Mouse (Mus musculus): ENCODE data around the gene Pecr.
"Not testable (repeated sequence)": the region's sequence is repeated elsewhere in the genome, so short reads cannot be mapped to it uniquely, and the experiment has no call there.

The Pecr gene

GRCm38 (mm10) chr1:72242581-72243143 is 41.5 kb downstream of the Pecr start:
- in situ Hi-C loops (cut with MboI; ENCODE audit: low pct_unique_long_range_greater_than_20kb in 1 of 2, low sequenced_read_pairs in 2 of 2, unreplicated experiment in 1 of 2): no loop called here

DNA sequence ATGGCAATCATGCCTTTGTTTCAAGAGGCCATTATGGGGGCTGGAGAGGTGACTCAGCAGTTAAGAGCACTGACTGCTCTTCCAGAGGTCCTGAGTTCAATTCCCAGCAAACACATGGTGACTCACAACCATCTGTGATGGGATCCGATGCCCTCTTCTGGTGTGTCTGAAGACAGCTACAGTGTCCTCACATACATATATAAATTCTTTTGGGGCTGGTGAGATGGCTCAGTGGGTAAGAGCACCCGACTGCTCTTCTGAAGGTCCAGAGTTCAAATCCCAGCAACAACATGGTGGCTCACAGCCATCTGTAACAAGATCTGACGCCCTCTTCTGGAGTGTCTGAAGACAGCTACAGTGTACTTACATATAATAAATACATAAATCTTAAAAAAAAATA is 45.0 kb downstream of the Pecr start:
- in situ Hi-C loops (cut with MboI; ENCODE audit: low pct_unique_long_range_greater_than_20kb in 1 of 2, low sequenced_read_pairs in 2 of 2, unreplicated experiment in 1 of 2): not testable (repeated sequence)

DNA sequence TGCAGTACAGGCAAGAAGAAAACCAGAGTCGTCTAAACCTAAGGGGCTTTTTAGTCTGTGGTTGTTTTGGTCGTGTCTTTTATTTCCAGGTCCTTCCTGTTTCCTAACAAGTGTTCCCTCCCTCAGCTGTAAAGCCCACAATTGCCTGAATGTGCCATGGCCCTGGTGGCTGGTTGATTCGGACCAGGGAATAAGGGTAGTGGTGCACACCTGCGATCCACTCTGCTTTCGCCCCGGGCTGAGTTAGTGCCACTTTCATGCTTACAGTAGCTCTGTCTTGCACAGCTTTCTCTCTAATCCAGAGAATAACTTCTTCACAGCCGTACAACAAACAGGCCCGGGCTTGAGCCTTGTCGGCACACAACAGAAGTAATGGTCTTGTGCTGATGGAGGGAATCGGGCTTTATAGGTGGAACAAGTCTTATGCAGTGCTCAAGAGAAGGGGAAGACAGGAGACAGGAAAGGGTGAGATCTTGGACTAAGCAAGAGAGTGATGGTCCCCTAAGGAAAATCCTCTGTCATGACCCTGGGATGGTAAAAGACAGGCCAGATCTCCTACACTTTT is 46.0 kb downstream of the Pecr start:
- in situ Hi-C loops (cut with MboI; ENCODE audit: low pct_unique_long_range_greater_than_20kb in 1 of 2, low sequenced_read_pairs in 2 of 2, unreplicated experiment in 1 of 2): no loop called here

DNA sequence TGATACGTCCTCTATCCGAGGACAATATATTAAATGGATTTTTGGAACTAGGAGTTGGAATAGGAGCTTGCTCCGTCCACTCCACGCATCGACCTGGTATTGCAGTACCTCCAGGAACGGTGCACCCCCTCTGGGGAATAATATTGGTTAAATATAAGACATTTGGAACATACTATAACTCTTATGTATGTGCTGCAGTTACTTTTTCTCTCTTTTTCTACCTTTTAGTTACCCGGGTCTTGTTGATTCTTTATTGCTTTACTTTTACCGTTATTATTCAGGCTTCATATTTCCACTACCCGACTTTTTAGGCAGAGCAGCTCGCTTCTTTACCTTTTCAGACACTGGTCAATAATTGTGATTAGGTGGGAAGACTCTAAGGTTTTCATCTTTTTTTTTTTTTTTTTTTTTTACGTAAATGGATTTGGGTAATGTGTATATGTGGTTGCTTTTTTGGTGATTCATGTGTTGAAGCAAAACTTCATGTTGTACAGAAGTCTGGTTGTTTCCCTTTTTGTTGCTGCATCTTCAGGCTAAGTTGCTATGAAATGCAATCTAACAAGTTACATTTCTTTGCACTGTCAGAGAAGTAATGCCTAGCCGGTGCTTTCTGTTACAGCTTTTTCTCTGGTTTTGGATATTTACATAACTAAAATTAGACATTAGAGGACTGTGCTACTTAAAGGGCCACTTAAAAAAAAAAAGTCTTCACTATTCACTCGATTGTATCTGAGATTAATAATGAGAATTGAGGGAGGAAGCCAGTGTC is 46.9 kb downstream of the Pecr start:
- in situ Hi-C loops (cut with MboI; ENCODE audit: low pct_unique_long_range_greater_than_20kb in 1 of 2, low sequenced_read_pairs in 2 of 2, unreplicated experiment in 1 of 2): no loop called here

- in situ Hi-C loops (cut with MboI; ENCODE audit: low pct_unique_long_range_greater_than_20kb in 1 of 2, low sequenced_read_pairs in 2 of 2, unreplicated experiment in 1 of 2): not testable (repeated sequence)
Observed at GRCm38 (mm10) chr1:72236363-72237006, 47.6 kb downstream of the Pecr start.

DNA sequence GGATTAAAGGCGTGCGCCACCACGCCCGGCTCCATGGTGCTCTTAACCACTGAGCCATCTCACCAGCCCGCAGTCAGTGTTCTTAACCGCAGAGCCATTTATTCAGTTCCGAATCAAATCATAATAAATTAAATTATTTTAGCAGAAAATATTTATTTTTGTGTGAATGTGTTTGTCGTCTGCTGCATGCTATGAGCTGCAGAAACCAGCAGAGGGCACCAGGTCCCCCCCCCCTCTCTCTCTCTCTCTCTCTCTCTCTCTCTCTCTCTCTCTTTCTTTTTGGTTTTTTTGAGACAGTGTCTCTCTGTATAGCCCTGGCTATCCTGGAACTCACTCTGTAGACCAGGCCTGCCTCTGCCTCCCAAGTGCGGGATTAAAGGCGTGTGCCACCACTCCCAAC is 51.5 kb downstream of the Pecr start:
- in situ Hi-C loops (cut with MboI; ENCODE audit: low pct_unique_long_range_greater_than_20kb in 1 of 2, low sequenced_read_pairs in 2 of 2, unreplicated experiment in 1 of 2): not testable (repeated sequence)

DNA sequence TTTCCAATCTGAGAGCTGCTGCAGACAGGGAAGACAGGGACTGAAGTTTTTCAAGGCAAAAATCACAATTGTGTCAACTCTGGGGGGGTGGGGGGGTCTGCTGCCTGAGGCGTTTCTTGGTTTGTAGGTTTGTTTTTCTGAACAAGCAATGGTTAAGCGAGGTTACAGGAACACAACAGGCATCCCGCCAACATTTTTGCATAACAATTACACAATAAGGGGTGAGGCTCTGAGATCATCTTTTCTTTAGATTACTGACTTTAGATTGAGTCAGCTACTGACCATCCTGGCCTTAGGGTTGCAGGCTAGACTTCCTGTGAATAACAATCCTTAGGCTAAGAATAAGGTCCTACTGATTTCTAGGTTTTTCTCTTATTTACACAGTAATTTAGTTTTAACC is 55.1 kb downstream of the Pecr start:
- in situ Hi-C loops (cut with MboI; ENCODE audit: low pct_unique_long_range_greater_than_20kb in 1 of 2, low sequenced_read_pairs in 2 of 2, unreplicated experiment in 1 of 2): no loop called here

- in situ Hi-C loops (cut with MboI; ENCODE audit: low pct_unique_long_range_greater_than_20kb in 1 of 2, low sequenced_read_pairs in 2 of 2, unreplicated experiment in 1 of 2): no loop called here
Observed at GRCm38 (mm10) chr1:72227546-72227945, 56.6 kb downstream of the Pecr start.

GRCm38 (mm10) chr1:72226887-72227481 is 57.1 kb downstream of the Pecr start:
- in situ Hi-C loops (cut with MboI; ENCODE audit: low pct_unique_long_range_greater_than_20kb in 1 of 2, low sequenced_read_pairs in 2 of 2, unreplicated experiment in 1 of 2): no loop called here

DNA sequence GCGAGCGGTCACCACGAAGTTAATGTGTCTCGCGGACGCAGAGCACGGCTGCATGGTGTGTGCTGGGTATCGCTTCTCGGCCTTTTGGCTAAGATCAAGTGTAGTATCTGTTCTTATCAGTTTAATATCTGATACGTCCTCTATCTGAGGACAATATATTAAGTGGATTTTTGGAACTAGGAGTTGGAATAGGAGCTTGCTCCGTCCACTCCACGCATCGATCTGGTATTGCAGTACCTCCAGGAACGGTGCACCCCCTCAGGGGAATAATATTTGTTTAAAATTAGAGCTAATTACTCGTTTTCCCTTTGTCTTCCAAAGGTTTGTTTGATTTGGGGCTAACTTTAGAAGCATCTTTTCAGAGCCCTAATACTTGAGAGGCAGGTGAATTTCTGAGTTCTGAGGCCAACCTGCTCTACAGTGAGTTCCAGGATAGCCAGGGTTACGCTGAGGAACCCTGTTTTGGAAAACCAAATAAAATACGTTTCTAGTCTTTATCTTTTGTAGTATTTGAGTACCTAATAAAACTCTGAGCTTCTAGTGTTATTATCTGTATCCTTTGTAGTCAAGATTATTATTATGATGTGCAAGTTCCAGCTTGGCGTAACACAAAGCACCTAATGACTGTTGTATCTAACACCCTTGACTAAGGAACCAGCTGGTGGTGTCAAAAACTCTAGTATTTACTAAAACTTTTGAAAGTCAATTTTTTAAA is 57.8 kb downstream of the Pecr start:
- in situ Hi-C loops (cut with MboI; ENCODE audit: low pct_unique_long_range_greater_than_20kb in 1 of 2, low sequenced_read_pairs in 2 of 2, unreplicated experiment in 1 of 2): no loop called here

DNA sequence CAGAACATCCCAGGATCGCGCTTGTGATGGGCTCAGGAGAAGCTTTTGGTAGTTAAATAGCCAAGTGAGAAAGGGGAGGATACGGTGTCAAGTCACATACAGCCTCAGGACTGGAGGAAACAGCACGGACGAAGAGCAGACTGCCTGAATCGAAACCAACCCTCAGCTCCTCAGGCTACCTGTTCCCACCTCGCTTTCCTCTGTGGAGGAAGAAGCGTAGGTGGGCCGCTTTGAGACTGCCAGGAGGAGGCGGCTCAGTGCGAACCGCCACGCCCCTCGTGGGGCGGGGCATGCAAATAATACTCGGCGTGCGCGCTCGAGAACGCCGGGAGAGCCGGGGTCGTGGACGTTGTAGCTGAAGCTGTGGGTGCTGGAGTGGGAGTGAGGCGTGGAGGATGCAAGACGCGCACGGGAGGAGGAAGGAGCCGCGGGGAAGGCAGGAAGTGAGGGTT is 58.4 kb downstream of the Pecr start:
- in situ Hi-C loops (cut with MboI; ENCODE audit: low pct_unique_long_range_greater_than_20kb in 1 of 2, low sequenced_read_pairs in 2 of 2, unreplicated experiment in 1 of 2): not testable (repeated sequence)

DNA sequence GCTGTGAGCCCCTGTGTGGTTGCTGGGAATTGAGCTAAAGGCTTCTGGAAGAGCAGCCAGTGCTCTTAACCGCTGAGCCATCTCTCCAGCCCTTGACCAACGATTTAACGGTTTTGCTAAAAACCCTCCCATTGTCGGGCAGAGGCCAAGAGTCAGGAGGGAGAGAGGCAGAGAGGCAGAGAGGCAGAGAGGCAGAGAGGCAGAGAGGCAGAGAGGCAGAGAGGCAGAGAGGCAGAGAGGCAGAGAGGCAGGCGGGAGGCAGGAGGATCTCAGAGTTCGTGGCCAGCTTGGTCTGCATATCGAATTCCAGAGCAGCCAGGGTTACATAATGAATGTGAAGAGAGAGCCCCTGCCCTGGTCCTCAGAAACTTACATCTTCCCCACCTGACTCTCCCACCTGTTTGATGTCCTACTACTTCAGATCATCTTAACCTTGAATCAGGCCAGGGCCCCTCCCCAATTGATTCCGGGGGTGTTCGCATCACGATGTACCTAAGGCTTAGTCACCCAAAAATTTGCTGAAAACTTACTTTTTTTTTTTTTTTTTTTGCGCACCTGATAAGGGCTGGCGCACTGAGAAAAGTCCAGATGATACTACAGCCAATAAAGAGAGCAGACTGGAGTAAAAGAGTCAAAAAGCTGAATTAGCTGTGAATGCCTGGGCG is 58.9 kb downstream of the Pecr start:
- in situ Hi-C loops (cut with MboI; ENCODE audit: low pct_unique_long_range_greater_than_20kb in 1 of 2, low sequenced_read_pairs in 2 of 2, unreplicated experiment in 1 of 2): no loop called here

- in situ Hi-C loops (cut with MboI; ENCODE audit: low pct_unique_long_range_greater_than_20kb in 1 of 2, low sequenced_read_pairs in 2 of 2, unreplicated experiment in 1 of 2): no loop called here
Observed at GRCm38 (mm10) chr1:72220008-72220407, 64.1 kb downstream of the Pecr start.

GRCm38 (mm10) chr1:72219116-72219515 is 65.0 kb downstream of the Pecr start:
- in situ Hi-C loops (cut with MboI; ENCODE audit: low pct_unique_long_range_greater_than_20kb in 1 of 2, low sequenced_read_pairs in 2 of 2, unreplicated experiment in 1 of 2): no loop called here

DNA sequence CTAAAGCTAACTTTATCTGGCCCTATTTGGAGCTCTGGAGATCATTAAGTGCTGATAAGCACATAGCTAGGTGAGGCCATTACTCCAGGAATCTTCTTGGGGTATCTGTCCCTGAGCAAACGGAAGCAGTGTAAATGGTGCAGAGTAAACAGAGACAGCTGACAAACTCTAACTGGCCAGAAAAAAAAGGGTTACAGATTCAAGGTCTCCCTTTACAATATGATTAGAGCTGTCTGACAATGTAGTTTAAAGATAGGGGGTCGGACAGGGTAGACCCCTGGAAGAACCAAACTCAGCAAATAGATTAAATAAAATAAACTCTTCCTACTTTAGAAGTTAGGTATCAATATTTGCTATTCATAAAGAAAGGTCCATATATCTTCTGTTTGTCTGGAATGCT is 65.5 kb downstream of the Pecr start:
- in situ Hi-C loops (cut with MboI; ENCODE audit: low pct_unique_long_range_greater_than_20kb in 1 of 2, low sequenced_read_pairs in 2 of 2, unreplicated experiment in 1 of 2): no loop called here

DNA sequence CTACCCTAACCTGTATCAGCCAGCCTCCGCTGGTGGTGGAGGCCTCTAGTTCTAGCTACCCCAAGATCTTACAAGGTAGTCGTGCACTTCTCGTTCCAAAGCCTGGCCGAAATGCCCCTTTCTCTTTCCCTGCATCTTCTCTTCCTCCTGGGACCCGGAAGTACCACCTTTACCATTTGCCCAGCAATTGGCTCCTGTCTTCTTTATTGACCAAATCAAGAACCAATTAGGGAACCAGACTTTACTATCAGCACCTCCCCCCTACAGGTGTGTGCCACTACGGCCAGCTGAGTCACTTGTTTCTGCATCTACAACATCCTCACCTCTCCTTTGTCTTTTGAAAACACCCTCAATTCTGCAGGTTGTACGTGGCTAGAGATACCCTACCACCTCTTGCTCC is 67.4 kb downstream of the Pecr start:
- in situ Hi-C loops (cut with MboI; ENCODE audit: low pct_unique_long_range_greater_than_20kb in 1 of 2, low sequenced_read_pairs in 2 of 2, unreplicated experiment in 1 of 2): no loop called here

- in situ Hi-C loops (cut with MboI; ENCODE audit: low pct_unique_long_range_greater_than_20kb in 1 of 2, low sequenced_read_pairs in 2 of 2, unreplicated experiment in 1 of 2): no loop called here
Observed at GRCm38 (mm10) chr1:72215174-72215573, 68.9 kb downstream of the Pecr start.

- in situ Hi-C loops (cut with MboI; ENCODE audit: low pct_unique_long_range_greater_than_20kb in 1 of 2, low sequenced_read_pairs in 2 of 2, unreplicated experiment in 1 of 2): no loop called here
Observed at GRCm38 (mm10) chr1:72214470-72214961, 69.6 kb downstream of the Pecr start.

Data from mouse embryonic stem cell (cell line).